Mouse (Mus musculus): ENCODE measurements around the gene Als2. TPM values are rescaled to one million over a fixed set of nuclear protein-coding genes. Genes with fewer than 3 reads are reported as not detected.

Als2 gene
- polyA plus RNA-seq, 1 experiment from 2014 or later = 16.3 TPM

- Histone ChIP-seq H3K4me1 (peaks cover 6% of the 10 kb centered on the region), H3K27me3 (ENCODE audit: poor library complexity, severe bottlenecking) (no peaks in the 10 kb centered on the region), H3K27ac (no peak overlapping the region), H3K9me3 (no peaks in the 10 kb centered on the region; the same call in 1 of the 2 replicates), H3K36me3 (replicated peaks) (no peaks in the 10 kb centered on the region), H3K4me3 (no peak overlapping the region)
- DNase-seq (ENCODE audit: extremely low spot score, low spot score) = no peak
- WGBS = 72% methylated on average over 2 of the region's 2 CpGs
Measured at GRCm38 (mm10) chr1:59243770-59244169, 6.7 kb upstream of the Als2 start.

GRCm38 (mm10) chr1:59237614-59238211 lies 682 bp upstream of the Als2 start:
- peak overlapping the region; percentile 87 for H3K4me3 ChIP-seq
- under 1% methylated on average over 19 of the region's 19 CpGs for WGBS

DNA sequence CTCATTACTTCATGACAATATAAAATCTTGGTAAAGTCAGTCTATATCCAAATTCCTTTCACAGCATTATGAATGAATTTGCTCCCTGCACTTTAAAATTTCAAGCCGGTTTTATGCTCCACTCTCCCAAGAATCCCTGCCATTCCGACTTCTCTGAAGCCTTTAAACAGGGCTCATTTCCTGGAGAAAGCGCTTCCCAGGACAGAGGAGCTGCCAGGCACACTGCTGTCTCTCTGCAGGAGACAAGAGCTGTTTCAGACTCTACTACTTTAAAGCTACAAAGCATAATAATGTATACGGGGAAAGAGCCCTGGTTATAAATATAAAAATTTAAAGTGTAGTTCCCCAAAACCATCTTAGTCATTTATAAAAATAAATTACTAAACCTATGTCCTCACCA lies 7.8 kb downstream of the Als2 start:
- no peak overlapping the region for H3K27ac ChIP-seq

More at GRCm38 (mm10) chr1:59237614-59238211, 682 bp upstream of the Als2 start:
- peak; percentile 74 for DNase-seq (ENCODE audit: extremely low spot score, low spot score)
- no peaks in the 10 kb centered on the region for H3K36me3 ChIP-seq (replicated peaks)
- no peaks in the 10 kb centered on the region; the same call in 1 of the 2 replicates for H3K9me3 ChIP-seq
- peaks cover 12% of the 10 kb centered on the region for H3K4me1 ChIP-seq
- H3K27ac ChIP-seq = peak overlapping the region; percentile 90
- H3K27me3 ChIP-seq (ENCODE audit: poor library complexity, severe bottlenecking) = no peaks in the 10 kb centered on the region

DNA sequence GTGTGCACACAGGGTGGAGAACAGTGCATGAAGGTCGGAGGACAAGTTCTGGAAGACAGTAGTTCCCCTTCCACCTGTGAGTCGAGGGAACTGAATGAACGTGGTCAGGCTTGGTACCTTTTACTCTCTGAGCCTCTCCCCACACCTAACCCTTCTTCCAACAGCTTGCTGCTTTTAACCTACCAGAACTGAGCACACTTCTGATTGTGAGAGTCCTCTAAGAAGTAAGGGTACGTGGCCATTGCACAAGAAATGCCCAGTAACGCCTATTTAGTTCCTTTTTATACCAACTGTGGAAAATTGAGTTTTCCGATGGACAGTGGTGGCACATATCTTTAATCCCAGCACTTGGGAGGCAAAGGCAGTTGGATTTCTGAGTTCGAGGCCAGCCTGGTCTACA lies 8.5 kb downstream of the Als2 start:
- H3K27me3 ChIP-seq (ENCODE audit: poor library complexity, severe bottlenecking) = no peaks in the 10 kb centered on the region
- H3K9me3 ChIP-seq = no peaks in the 10 kb centered on the region
- peaks cover 7% of the 10 kb centered on the region for H3K36me3 ChIP-seq (replicated peaks)
- WGBS = 92% methylated on average over 7 of the region's 7 CpGs
- DNase-seq (ENCODE audit: extremely low spot score, low spot score) = no peak
- no peak overlapping the region for H3K4me3 ChIP-seq
- H3K4me1 ChIP-seq = peaks cover 7% of the 10 kb centered on the region; the same call in 1 of the 2 replicates
- no peak overlapping the region for H3K27ac ChIP-seq

More for the DNA sequence above, 7.8 kb downstream of the Als2 start:
- no peak for DNase-seq (ENCODE audit: extremely low spot score, low spot score)
- WGBS = 47% methylated on average over 4 of the region's 4 CpGs
- no peaks in the 10 kb centered on the region for H3K27me3 ChIP-seq (ENCODE audit: poor library complexity, severe bottlenecking)
- H3K9me3 ChIP-seq = no peaks in the 10 kb centered on the region
- H3K4me1 ChIP-seq = peaks cover 7% of the 10 kb centered on the region; the same call in 1 of the 2 replicates
- no peak overlapping the region for H3K4me3 ChIP-seq
- H3K36me3 ChIP-seq (replicated peaks) = peaks cover 7% of the 10 kb centered on the region

DNA sequence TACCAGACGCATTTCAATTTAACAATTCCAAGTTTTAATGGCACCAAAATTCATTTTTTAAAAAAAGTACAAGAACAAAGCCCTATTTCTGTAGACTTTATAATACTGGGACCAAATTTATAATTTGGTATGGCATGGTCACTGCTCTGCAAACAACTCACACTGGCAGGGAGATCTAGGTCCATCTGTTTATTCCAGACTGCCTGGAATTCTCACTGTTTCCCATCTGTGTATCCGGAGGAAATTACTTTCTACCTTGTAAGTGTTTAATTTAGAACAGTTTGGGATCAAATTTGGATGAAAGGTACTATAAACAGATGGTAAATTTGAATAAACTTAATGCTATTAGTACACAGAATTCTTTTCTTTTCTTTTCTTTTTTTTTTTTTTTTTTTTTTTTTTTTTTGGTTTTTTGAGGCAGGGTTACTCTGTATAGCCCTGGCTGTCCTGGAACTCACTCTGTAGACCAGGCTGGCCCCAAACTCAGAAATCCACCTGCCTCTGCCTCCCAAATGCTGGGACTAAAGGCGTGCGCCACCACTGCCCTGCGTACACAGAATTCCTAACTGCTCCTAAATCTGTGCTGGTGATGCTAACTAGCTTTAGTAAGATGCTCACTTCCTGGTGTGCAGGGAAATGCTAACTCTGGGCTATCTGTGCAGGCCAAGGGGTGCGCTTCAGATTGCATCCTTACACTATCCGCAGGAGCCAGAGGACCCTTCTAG lies 14.8 kb downstream of the Als2 start:
- Histone ChIP-seq H3K4me1 (peaks cover 6% of the 10 kb centered on the region; the same call in 1 of the 2 replicates), H3K4me3 (no peak overlapping the region), H3K36me3 (replicated peaks) (peaks cover 5% of the 10 kb centered on the region; the same call in 1 of the 2 replicates), H3K9me3 (no peaks in the 10 kb centered on the region), H3K27me3 (ENCODE audit: poor library complexity, severe bottlenecking) (no peaks in the 10 kb centered on the region), H3K27ac (no peak overlapping the region)
- DNase-seq (ENCODE audit: extremely low spot score, low spot score) = no peak
- whole genome bisulfite sequencing = 93% methylated on average over 7 of the region's 7 CpGs

DNA sequence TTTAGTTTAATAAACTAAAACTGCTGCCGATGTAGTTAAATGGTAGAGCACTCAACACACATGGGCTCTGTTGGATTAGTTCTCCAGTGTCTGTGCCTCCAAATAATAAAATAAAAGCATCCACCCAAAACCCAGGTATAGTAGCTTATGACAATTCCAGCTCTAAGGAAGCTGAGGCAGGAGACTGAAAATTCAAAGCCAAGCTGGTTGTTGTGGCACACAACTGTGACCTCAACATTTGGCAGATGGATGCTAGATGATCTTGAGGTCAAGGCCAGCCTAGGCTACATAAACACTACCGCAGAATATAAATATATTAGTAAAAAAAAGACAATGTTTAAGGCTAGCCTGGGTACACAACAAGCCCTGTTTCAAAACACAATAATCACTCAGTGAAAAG lies 15.4 kb downstream of the Als2 start:
- H3K9me3 ChIP-seq = no peaks in the 10 kb centered on the region
- H3K4me3 ChIP-seq = no peak overlapping the region
- no peak for DNase-seq (ENCODE audit: extremely low spot score, low spot score)
- no peaks in the 10 kb centered on the region for H3K27me3 ChIP-seq (ENCODE audit: poor library complexity, severe bottlenecking)
- H3K36me3 ChIP-seq (replicated peaks) = peaks cover 6% of the 10 kb centered on the region; the same call in 1 of the 2 replicates
- H3K27ac ChIP-seq = no peak overlapping the region
- H3K4me1 ChIP-seq = peaks cover 6% of the 10 kb centered on the region; the same call in 1 of the 2 replicates
- WGBS = 95% methylated on average over 2 of the region's 2 CpGs

GRCm38 (mm10) chr1:59220371-59220770 lies 16.7 kb downstream of the Als2 start:
- Histone ChIP-seq H3K4me1 (peaks cover 6% of the 10 kb centered on the region; the same call in 1 of the 2 replicates), H3K9me3 (no peaks in the 10 kb centered on the region), H3K27me3 (ENCODE audit: poor library complexity, severe bottlenecking) (no peaks in the 10 kb centered on the region), H3K4me3 (no peak overlapping the region), H3K27ac (no peak overlapping the region), H3K36me3 (replicated peaks) (peaks cover 13% of the 10 kb centered on the region)
- WGBS = 77% methylated on average over 3 of the region's 3 CpGs
- DNase-seq (ENCODE audit: extremely low spot score, low spot score) = no peak

DNA sequence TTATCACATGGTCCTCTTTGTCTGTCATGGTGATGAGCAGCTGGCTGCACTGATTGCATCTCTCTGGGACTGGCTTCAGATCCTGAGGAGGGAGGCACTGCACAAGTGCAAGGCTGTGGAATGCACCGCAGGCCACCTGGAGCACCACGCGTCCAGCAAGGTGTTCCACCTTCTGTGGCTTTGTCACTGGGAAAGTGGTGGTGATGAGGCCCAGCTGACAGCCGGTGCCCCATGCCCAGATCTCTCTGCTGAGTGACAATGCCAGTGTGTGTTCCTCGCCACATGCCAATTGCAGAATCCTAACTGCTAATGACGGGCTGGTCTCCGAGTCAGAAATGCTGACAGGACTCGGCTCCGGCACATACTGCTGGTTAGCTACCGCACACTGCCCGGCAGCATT lies 21.6 kb downstream of the Als2 start:
- H3K9me3 ChIP-seq = no peaks in the 10 kb centered on the region
- no peak overlapping the region for H3K27ac ChIP-seq
- no peak overlapping the region for H3K4me3 ChIP-seq
- H3K36me3 ChIP-seq (replicated peaks) = peaks cover 28% of the 10 kb centered on the region
- no peaks in the 10 kb centered on the region for H3K27me3 ChIP-seq (ENCODE audit: poor library complexity, severe bottlenecking)
- H3K4me1 ChIP-seq = peaks cover 2% of the 10 kb centered on the region; the same call in 1 of the 2 replicates
- 94% methylated on average over 11 of the region's 11 CpGs for WGBS
- no peak for DNase-seq (ENCODE audit: extremely low spot score, low spot score)

- Histone ChIP-seq H3K27ac (no peak overlapping the region), H3K4me3 (no peak overlapping the region), H3K27me3 (ENCODE audit: poor library complexity, severe bottlenecking) (no peaks in the 10 kb centered on the region), H3K9me3 (no peaks in the 10 kb centered on the region), H3K36me3 (replicated peaks) (peaks cover 35% of the 10 kb centered on the region), H3K4me1 (no peaks in the 10 kb centered on the region)
- WGBS = no CpG with 5 or more reads among the region's 1 CpGs
- DNase-seq (ENCODE audit: extremely low spot score, low spot score) = no peak
Measured at GRCm38 (mm10) chr1:59212951-59213350, 24.1 kb downstream of the Als2 start.

- Histone ChIP-seq H3K27me3 (ENCODE audit: poor library complexity, severe bottlenecking) (no peaks in the 10 kb centered on the region), H3K36me3 (replicated peaks) (peaks cover 33% of the 10 kb centered on the region), H3K9me3 (no peaks in the 10 kb centered on the region), H3K4me1 (no peaks in the 10 kb centered on the region), H3K4me3 (no peak overlapping the region), H3K27ac (no peak overlapping the region)
- DNase-seq (ENCODE audit: extremely low spot score, low spot score) = no peak
- whole genome bisulfite sequencing = 89% methylated on average over 5 of the region's 5 CpGs
Measured at GRCm38 (mm10) chr1:59212076-59212779, 24.8 kb downstream of the Als2 start.

DNA sequence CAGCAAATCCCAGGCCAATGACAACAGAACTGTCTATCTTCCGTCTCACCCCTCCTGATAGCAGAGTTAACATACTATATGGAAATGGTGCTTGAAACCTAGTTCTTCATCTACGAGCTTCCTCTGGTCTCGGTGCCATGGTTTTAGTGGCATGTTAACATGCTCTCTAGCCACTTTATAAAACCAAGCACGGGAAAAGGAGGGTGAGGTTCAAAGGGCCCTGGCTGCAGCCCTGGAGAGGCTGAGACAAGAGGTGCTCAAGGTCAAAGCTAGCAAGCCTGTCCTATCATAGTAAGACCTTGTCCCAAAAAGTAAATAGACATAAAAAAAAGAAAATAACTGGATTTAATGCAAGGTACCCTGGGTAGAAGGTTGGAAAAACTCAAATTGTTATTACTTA lies 25.4 kb downstream of the Als2 start:
- no peaks in the 10 kb centered on the region for H3K9me3 ChIP-seq

GRCm38 (mm10) chr1:59208331-59208730 lies 28.7 kb downstream of the Als2 start:
- Histone ChIP-seq H3K9me3 (no peaks in the 10 kb centered on the region), H3K27ac (no peak overlapping the region), H3K4me1 (no peaks in the 10 kb centered on the region), H3K27me3 (ENCODE audit: poor library complexity, severe bottlenecking) (no peaks in the 10 kb centered on the region), H3K4me3 (no peak overlapping the region), H3K36me3 (replicated peaks) (peaks cover 17% of the 10 kb centered on the region)
- 92% methylated on average over 1 of the region's 1 CpGs for WGBS
- DNase-seq (ENCODE audit: extremely low spot score, low spot score) = no peak

More for the DNA sequence above, 25.4 kb downstream of the Als2 start:
- H3K4me3 ChIP-seq = no peak overlapping the region
- no peaks in the 10 kb centered on the region for H3K4me1 ChIP-seq
- H3K27ac ChIP-seq = no peak overlapping the region
- H3K27me3 ChIP-seq (ENCODE audit: poor library complexity, severe bottlenecking) = no peaks in the 10 kb centered on the region
- no peak for DNase-seq (ENCODE audit: extremely low spot score, low spot score)
- 92% methylated on average over 4 of the region's 4 CpGs for WGBS
- peaks cover 33% of the 10 kb centered on the region for H3K36me3 ChIP-seq (replicated peaks)

GRCm38 (mm10) chr1:59204489-59204888 lies 32.5 kb downstream of the Als2 start:
- Histone ChIP-seq H3K36me3 (replicated peaks) (peaks cover 28% of the 10 kb centered on the region), H3K27me3 (ENCODE audit: poor library complexity, severe bottlenecking) (no peaks in the 10 kb centered on the region), H3K4me1 (no peaks in the 10 kb centered on the region), H3K9me3 (no peaks in the 10 kb centered on the region), H3K4me3 (no peak overlapping the region), H3K27ac (no peak overlapping the region)
- WGBS = 88% methylated on average over 1 of the region's 1 CpGs
- no peak for DNase-seq (ENCODE audit: extremely low spot score, low spot score)
